Mouse (Mus musculus): ENCODE measurements around the gene Ssu2.

GRCm38 (mm10) chr6:112420883-112421282, 33.1 kb upstream of the Ssu2 start:
- TF ChIP-seq CTCF (IDR thresholded peaks at IDR 0.05): peak; percentile 19; the same call in 1 of the 2 replicates
- TF ChIP-seq POLR2A (IDR thresholded peaks at IDR 0.05; ENCODE audit: insufficient read depth, low read depth, low read length): no peak
- no peak for TF ChIP-seq EP300 (IDR thresholded peaks at IDR 0.05; ENCODE audit: insufficient read depth, low read depth, low read length)
